Mouse (Mus musculus): Measurements from ENCODE around the gene Nrxn3.

DNA sequence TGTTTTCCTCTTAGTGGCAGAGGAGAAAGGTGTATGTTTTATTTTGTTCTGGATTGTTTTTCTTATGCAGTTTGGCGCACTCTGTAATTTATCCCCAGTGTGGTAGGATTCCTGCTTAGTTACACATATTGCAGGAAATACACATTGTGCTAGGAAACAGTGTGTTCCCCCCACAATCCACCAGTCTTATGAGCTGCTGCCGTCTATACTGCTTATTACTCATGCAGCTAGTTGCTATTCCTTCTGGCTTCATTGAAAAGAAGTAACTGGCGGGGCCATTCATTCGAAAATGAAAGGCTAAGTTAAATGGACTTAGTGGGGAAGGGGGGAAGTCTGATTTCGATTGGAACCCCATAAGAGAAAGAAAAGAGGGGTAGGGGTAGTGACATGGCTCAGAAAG lies 1339.5 kb downstream of the Nrxn3 start:
- TF ChIP-seq TCF12 (IDR thresholded peaks at IDR 0.05; ENCODE audit: insufficient read depth, poor library complexity, severe bottlenecking) (no peak), USF1 (IDR thresholded peaks at IDR 0.05; ENCODE audit: low read depth) (no peak), POLR2A (IDR thresholded peaks at IDR 0.05; ENCODE audit: insufficient read length, low read depth) (no peak)
